Mouse (Mus musculus) neural tube, embryonic 15.5 days (tissue): ENCODE results near the gene Ankrd23. TPM values are rescaled to one million over a fixed set of nuclear protein-coding genes. Genes with fewer than 3 reads are reported as not detected.
"Not testable (repeated sequence)": the region's sequence is repeated elsewhere in the genome, so short reads cannot be mapped to it uniquely, and the experiment has no call there.

Experiments
- ATAC-seq: fragments of 200-750 bp; cut with Nextera tagmentation; 2 replicates; pipeline ENCODE4 v1.8.0; 2017; ENCODE audit warnings: mild to moderate bottlenecking, moderate TSS enrichment, moderate library complexity; ENCODE audit not compliant: low FRiP score
- H3K27ac ChIP-seq: fragments of 300-500 bp; sonication (generic); replicated peaks from 2 replicates; pipeline ENCODE4 v1.5.1; 2015; ENCODE audit warnings: mild to moderate bottlenecking, inconsistent platforms
- H3K27me3 ChIP-seq: fragments of 300-500 bp; sonication (generic); replicated peaks from 2 replicates; pipeline ENCODE4 v1.6.1; 2015; ENCODE audit warnings: inconsistent platforms
- H3K36me3 ChIP-seq: fragments of 300-500 bp; sonication (generic); 2 replicates; pipeline ENCODE4 v1.6.1; 2015; ENCODE audit warnings: inconsistent platforms
- H3K4me1 ChIP-seq: fragments of 300-500 bp; sonication (generic); 2 replicates; pipeline ENCODE4 v1.6.1; 2015; ENCODE audit warnings: inconsistent platforms
- H3K4me2 ChIP-seq: fragments of 300-500 bp; sonication (generic); 2 replicates; pipeline ENCODE4 v1.6.1; 2015; ENCODE audit warnings: inconsistent platforms, mild to moderate bottlenecking, moderate library complexity
- H3K4me3 ChIP-seq: fragments of 300-500 bp; sonication (generic); replicated peaks from 2 replicates; pipeline ENCODE4 v1.5.1; 2015; ENCODE audit warnings: mild to moderate bottlenecking, inconsistent platforms
- H3K9ac ChIP-seq: fragments of 300-500 bp; sonication (generic); replicated peaks from 2 replicates; pipeline ENCODE4 v1.6.1; 2015; ENCODE audit warnings: mild to moderate bottlenecking, inconsistent platforms
- H3K9me3 ChIP-seq: fragments of 300-500 bp; sonication (generic); replicated peaks from 2 replicates; pipeline ENCODE4 v1.6.1; 2016; ENCODE audit warnings: inconsistent platforms
- WGBS: fragments of 180-500 bp; shearing (Covaris S2); methylation state at CpG from one replicate; pipeline ENCODE4 v1.1.7; 2015; ENCODE audit warnings: mixed read lengths; 5-methylcytosine and 5-hydroxymethylcytosine counted together
- polyA plus RNA-seq: library from polyadenylated mRNA; unstranded; fragments of >200 nt; fragmentation: Nextera tagmentation; extraction: Ambion mirVana; gene quantifications from 2 replicates; pipeline ENCODE4 v1.2.1, GENCODE M21; 2015

The Ankrd23 gene
- 21.6 and 21.8 TPM in 2 replicates for polyA plus RNA-seq

DNA sequence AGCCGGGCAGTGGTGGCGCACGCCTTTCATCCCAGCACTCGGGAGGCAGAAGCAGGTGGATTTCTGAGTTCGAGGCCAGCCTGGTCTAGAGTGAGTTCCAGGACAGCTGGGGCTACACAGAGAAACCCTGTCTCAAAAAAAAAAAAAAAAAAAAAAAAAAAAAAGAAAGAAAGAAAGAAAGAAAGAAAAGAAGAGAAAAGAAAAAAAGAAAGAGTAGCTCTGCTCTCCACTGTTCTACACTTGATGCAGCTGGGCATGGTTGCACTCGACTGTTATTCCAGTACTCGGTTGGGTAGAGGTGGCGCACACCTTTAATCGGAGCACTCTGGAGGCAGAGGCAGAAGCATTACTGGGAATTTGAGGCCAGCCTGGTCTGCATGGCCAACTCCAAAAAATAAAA, at the start of gene Ankrd23:
Gene Ankrd23 (minus strand): TSS at position 101 of the 400 bp plus-strand sequence.
- not testable (repeated sequence) for H3K27ac ChIP-seq, H3K9me3 ChIP-seq, H3K9ac ChIP-seq, H3K4me1 ChIP-seq, H3K27me3 ChIP-seq, H3K4me3 ChIP-seq, ATAC-seq, H3K4me2 ChIP-seq
- 95% methylated on average over 9 of the region's 9 CpGs for WGBS
- H3K36me3 ChIP-seq, result peaks cover 29% of the 10 kb centered on the region

DNA sequence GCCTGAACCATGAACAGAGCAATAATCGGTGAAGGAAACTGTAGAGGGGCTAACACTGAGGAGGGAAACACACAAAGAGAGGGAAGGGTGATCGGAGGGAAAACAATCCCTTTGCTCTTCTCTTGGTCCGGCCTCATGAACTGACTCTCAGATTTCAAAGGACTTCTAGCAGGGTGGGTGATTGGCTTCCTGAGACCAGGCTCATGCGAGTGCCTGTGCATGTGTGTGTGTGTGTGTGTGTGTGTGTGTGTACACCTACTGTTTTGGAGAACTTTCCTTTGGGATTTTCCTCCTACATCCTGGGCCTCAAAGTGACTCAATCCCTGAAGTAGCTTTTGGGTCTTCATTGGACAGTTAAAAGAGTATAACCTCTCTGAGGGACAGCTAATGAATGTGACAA, 49.6 kb upstream of the Ankrd23 start:
- 34% methylated on average over 4 of the region's 4 CpGs for WGBS
- H3K4me2 ChIP-seq, result no peak overlapping the region
- peaks cover 10% of the 10 kb centered on the region for H3K27me3 ChIP-seq
- no peak overlapping the region for H3K9ac ChIP-seq
- H3K9me3 ChIP-seq, result no peaks in the 10 kb centered on the region
- H3K4me1 ChIP-seq, result peaks cover 30% of the 10 kb centered on the region
- H3K27ac ChIP-seq, result no peak overlapping the region
- no peak overlapping the region for H3K4me3 ChIP-seq
- no peaks in the 10 kb centered on the region for H3K36me3 ChIP-seq
- no peak for ATAC-seq

DNA sequence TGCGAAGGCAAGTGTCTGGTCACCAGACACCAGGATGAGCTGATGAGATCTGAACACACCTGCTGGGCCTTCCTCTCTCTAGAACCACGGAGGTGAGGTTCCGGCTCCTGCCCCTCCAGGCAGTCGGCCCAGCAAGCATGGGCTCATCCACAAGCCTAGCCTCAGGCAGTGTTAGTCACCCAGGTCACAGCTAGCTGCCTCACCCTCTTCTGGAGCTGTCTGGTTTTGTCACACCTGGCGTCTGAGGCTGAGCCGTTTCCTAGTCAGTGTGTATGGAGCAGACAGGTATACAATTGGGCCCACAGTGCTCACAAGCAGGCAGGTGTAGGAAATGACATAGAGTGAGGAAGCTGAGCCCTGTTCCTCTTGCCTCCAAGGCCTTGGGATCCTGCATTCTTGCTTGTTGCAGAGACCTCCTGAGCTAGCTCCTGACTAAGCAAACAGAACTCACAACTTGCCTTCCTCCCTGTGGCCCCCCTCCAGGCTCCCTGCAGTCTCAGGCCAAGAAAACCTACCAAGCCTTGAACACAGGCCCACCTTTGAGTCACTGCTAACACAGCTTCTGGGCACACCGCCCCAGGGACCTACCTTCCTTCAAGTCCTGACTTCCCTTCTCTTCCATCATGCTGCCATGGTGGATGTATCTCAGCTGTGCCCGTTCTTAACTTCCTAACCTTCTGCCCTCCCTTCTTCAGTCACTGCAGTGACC, 46.9 kb upstream of the Ankrd23 start:
- Histone ChIP-seq H3K9ac (no peak overlapping the region), H3K36me3 (no peaks in the 10 kb centered on the region), H3K4me3 (no peak overlapping the region), H3K4me2 (no peak overlapping the region), H3K27ac (no peak overlapping the region), H3K4me1 (peaks cover 26% of the 10 kb centered on the region), H3K9me3 (no peaks in the 10 kb centered on the region), H3K27me3 (peaks cover 10% of the 10 kb centered on the region)
- 85% methylated on average over 8 of the region's 8 CpGs for WGBS
- ATAC-seq, result no peak

DNA sequence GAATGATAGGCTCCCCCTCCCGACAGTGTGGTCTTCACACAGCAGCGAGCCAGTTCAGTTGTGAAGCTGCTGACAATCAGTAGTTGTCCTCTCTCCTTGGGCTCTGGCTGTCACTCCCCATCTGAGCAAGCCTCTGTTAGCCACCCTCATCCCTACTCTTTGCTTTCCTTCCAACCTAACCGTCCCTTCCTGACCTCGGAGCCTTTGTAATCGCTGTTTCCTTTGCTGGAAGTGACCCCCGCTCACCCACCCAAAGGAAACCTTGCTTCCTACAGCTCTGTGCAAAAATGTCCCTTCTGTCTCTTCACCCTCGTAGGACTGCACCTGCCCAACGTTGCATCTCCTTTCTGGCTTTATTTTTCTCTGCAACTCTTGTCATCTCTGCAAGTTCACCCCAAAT, 45.5 kb upstream of the Ankrd23 start:
- Histone ChIP-seq H3K36me3 (no peaks in the 10 kb centered on the region), H3K4me1 (peaks cover 22% of the 10 kb centered on the region), H3K27ac (no peak overlapping the region), H3K4me3 (no peak overlapping the region), H3K4me2 (no peak overlapping the region), H3K9me3 (no peaks in the 10 kb centered on the region), H3K27me3 (peaks cover 10% of the 10 kb centered on the region), H3K9ac (no peak overlapping the region)
- 86% methylated on average over 8 of the region's 8 CpGs for WGBS
- no peak for ATAC-seq

DNA sequence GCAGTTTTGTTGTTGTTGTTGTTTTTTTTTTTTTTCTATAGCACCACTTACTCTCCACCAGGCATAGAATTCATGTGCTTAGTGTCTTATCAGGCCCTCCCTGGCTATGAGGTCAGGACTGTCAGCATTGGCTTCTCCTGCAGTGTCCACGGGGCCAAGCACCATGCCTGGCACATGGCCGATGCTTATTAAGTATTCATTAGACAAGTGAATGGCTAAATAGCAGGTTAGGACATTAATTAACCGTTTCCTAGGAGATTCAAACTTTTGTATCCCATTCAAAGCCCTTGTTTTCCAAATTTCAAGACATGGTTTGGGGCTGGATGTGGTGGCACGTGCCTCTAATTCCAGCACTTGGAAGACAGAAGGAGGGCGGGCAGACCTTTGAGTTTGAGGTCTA, 44.6 kb upstream of the Ankrd23 start:
- ATAC-seq, result no peak
- 36% methylated on average over 5 of the region's 5 CpGs for WGBS
- no peak overlapping the region for H3K4me3 ChIP-seq
- H3K9ac ChIP-seq, result no peak overlapping the region
- H3K36me3 ChIP-seq, result no peaks in the 10 kb centered on the region
- H3K4me2 ChIP-seq, result peak overlapping the region; percentile 44
- H3K27ac ChIP-seq, result peak overlapping the region; percentile 87
- no peaks in the 10 kb centered on the region for H3K9me3 ChIP-seq
- peaks cover 26% of the 10 kb centered on the region for H3K4me1 ChIP-seq
- H3K27me3 ChIP-seq, result peaks cover 10% of the 10 kb centered on the region

DNA sequence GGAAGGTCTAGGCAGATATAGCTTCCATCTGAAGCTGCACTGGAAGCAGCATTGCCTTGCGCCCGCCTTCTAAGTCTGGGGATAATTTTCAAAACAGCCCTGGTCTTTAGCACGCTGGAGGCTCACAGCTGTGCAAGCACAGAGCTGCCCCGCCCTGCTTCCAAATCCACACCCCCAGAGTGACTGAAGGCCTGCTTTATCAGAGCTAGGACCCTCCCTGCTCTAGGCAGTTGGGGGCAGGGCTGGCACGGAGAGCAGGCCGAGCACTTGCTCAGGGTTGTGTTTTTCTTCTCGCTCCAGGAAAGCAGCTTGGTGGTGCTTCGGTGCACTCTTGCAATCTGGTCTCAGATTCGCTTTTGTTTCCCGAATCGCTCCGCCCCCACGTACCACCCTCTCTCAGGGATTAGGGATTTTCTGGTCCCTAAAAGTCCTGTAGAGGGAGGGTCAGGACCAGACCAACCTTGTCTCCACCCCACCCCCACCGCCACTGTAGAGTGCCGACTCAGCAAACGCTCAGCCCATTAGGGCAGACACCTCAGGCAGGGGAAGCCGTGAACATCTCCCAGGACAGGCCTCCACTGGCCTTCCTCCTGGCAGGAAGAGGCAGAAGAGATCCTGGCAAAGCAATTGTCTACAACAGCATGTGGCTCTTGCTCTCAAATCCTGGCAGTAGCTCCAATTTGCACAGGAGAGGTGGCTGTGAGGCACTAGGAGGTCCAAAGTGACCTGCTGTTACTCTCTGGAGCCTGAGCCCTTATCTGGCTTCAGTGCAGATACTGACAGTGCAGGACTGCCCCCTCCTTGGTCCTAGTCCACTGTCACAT, 43.9 kb upstream of the Ankrd23 start:
- Histone ChIP-seq H3K27me3 (peaks cover 10% of the 10 kb centered on the region), H3K9me3 (no peaks in the 10 kb centered on the region), H3K9ac (peak overlapping the region; percentile 37; the same call in 1 of the 2 replicates), H3K4me3 (0 out of 2 replicates have a peak overlapping the region, but pooled peaks have one; percentile 5), H3K36me3 (no peaks in the 10 kb centered on the region), H3K4me1 (peaks cover 27% of the 10 kb centered on the region), H3K27ac (peak overlapping the region; percentile 87), H3K4me2 (peak overlapping the region; percentile 44)
- WGBS, result 4% methylated on average over 17 of the region's 17 CpGs
- ATAC-seq, result peak; percentile 79

DNA sequence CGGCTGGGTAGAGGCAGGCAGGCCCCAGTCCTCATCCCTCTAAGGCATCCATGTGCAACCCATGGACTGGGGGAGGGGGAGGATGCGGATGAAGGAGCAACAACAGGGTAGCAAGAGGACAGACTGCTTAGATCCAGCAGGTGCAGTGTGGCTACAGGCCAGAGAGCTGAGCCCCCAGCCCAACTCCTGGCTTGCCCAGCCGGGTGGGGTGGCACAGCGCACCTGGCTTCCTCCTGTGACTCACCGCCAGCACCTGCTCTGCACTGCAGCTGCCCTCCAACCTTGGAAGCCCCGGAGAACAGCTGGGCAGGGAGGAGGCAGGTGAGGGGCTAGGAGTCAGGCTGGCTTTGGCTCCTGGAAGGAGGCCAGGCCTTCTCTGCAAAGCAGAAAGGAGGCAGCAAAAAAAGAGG, 43.3 kb upstream of the Ankrd23 start:
- ATAC-seq, result peak; percentile 56
- 38% methylated on average over 6 of the region's 6 CpGs for WGBS
- Histone ChIP-seq H3K27me3 (peaks cover 10% of the 10 kb centered on the region), H3K4me2 (peak overlapping the region; percentile 44), H3K9me3 (no peaks in the 10 kb centered on the region), H3K36me3 (no peaks in the 10 kb centered on the region), H3K9ac (peak overlapping the region; percentile 37), H3K27ac (peak overlapping the region; percentile 87), H3K4me3 (0 out of 2 replicates have a peak overlapping the region, but pooled peaks have one; percentile 5), H3K4me1 (peaks cover 27% of the 10 kb centered on the region)

DNA sequence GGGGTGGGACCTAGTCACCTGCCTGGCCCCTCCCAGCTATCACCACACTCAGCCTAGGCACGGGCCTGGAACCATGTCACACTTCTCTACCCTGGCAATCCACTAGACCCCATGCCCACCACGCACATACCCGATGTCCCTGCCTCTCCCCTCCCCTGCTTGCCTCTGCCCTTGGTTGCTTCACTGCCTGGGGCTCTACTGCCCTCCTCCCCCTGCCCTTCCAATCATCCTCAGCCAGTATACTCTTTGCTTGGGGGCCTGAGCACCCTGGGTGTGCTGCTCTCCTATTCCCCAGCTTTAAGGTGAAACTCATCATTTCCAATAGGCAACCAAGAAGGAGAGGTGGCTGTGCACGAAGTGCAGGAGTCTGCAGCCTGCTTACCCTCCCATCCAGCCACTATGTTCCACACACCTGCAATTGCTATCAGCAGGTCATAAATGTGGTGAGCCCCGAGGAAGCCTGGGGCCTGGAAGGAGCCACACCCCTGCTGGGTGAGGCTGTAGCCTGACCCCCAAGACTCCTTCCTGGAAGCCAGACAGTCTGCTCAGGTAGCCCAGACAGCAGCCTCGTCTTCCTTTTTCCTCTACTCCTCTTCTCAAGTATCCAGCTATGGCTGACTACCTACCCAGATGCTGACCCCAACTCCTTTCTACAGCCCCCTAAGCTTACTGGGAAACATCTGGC, 40.5 kb upstream of the Ankrd23 start:
- 57% methylated on average over 6 of the region's 6 CpGs for WGBS
- no peak for ATAC-seq
- no peaks in the 10 kb centered on the region for H3K36me3 ChIP-seq
- no peaks in the 10 kb centered on the region for H3K9me3 ChIP-seq
- no peak overlapping the region for H3K9ac ChIP-seq
- peaks cover 33% of the 10 kb centered on the region for H3K4me1 ChIP-seq
- no peak overlapping the region for H3K4me2 ChIP-seq
- no peak overlapping the region for H3K27ac ChIP-seq
- H3K4me3 ChIP-seq, result no peak overlapping the region
- H3K27me3 ChIP-seq, result no peaks in the 10 kb centered on the region

DNA sequence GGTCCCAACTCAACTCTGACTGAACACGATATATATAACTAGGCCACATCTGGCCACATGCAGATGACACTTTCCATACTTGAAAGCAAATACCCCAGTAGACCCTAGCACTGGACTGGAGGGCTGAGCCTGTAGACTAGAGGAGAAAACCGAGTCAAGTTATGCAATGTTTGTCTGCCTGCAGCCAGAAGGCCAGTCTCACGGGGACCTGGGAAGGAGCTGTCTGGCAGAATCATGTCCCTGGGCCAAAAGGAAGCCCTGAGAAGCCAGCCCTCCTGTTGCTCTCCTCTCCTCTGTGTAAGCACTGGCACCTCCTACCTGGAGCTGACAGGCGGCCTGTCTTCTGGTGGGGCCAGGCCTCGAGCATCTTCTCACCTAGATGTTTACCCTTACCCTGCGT, 38.7 kb upstream of the Ankrd23 start:
- Histone ChIP-seq H3K9ac (no peak overlapping the region), H3K27ac (no peak overlapping the region), H3K4me1 (peaks cover 20% of the 10 kb centered on the region), H3K4me3 (no peak overlapping the region), H3K4me2 (no peak overlapping the region), H3K36me3 (no peaks in the 10 kb centered on the region), H3K9me3 (no peaks in the 10 kb centered on the region), H3K27me3 (no peaks in the 10 kb centered on the region)
- no peak for ATAC-seq
- 74% methylated on average over 6 of the region's 6 CpGs for WGBS

DNA sequence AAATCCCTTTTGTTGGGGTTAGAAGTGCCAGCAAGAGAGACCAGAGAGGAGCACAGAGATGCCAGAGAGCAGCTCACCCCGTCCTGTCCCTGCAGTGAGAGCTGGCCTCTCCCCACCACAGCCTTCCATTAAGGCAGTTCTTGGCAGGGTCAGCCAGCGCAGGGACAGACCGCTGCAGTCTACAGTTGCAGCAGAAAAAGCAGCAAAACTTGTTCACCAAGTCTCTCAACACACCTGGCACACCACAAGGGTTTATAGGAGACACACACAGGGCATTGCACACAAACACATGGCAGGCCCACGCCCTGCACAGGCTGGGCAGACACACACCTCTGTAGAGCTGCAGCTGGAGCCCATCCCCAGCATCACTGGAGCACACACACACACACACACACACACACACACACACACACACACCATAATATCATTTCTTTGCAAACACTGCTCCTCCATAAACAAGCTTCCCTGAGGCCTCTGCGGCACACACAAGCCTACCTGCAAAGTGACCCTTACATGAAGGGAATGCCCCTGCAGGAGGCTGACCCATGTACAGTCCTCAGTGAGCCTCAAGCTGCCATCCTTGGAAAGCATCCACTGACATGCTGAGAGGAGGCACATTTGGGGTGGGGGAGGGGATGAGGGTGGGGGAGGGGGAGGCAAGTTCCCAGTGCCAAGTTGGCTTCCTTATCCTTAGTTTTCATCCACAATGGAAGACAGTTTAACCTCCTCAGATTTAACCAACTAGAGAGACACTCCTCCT, 37.7 kb upstream of the Ankrd23 start:
- no peaks in the 10 kb centered on the region for H3K36me3 ChIP-seq
- no peak for ATAC-seq
- 78% methylated on average over 5 of the region's 5 CpGs for WGBS
- H3K9me3 ChIP-seq, result no peaks in the 10 kb centered on the region
- no peak overlapping the region for H3K9ac ChIP-seq
- no peak overlapping the region for H3K4me3 ChIP-seq
- no peak overlapping the region for H3K4me2 ChIP-seq
- peaks cover 11% of the 10 kb centered on the region; the same call in 1 of the 2 replicates for H3K4me1 ChIP-seq
- H3K27me3 ChIP-seq, result no peaks in the 10 kb centered on the region
- no peak overlapping the region for H3K27ac ChIP-seq

DNA sequence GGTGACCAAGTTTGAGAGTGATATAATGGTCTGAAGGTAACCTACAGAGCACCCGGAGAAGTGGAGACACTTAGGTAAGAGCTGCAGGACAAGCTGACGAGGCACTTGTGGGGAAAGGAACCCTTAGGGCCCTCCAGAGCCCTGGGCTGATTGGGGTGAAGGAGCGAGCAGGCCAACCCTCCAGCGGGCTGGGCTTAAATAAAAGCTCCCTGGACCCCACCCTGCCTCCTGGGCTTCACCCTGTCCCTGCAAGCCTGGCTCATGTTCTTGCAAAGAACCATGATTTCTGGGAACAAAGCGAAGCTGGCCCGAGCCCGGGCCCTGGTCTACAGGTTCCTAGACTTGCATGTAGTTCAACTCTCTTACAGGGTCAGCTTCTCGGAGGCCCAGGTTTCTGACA, 36.8 kb upstream of the Ankrd23 start:
- no peak overlapping the region for H3K4me3 ChIP-seq
- no peak for ATAC-seq
- H3K36me3 ChIP-seq, result no peaks in the 10 kb centered on the region
- H3K27me3 ChIP-seq, result no peaks in the 10 kb centered on the region
- WGBS, result 84% methylated on average over 8 of the region's 8 CpGs
- H3K4me2 ChIP-seq, result no peak overlapping the region
- peaks cover 14% of the 10 kb centered on the region; the same call in 1 of the 2 replicates for H3K4me1 ChIP-seq
- H3K9ac ChIP-seq, result no peak overlapping the region
- no peak overlapping the region for H3K27ac ChIP-seq
- H3K9me3 ChIP-seq, result no peaks in the 10 kb centered on the region
